Mouse (Mus musculus): Measurements from ENCODE around the gene Dnal1. TPM values are rescaled to one million over a fixed set of nuclear protein-coding genes. Genes with fewer than 3 reads are reported as not detected.
"Not testable (repeated sequence)": the region's sequence is repeated elsewhere in the genome, so short reads cannot be mapped to it uniquely, and the experiment has no call there.

Gene Dnal1
- total and polyA plus RNA-seq, 3 experiments: 1.3 to 1.7 TPM; not detected in 1

DNA sequence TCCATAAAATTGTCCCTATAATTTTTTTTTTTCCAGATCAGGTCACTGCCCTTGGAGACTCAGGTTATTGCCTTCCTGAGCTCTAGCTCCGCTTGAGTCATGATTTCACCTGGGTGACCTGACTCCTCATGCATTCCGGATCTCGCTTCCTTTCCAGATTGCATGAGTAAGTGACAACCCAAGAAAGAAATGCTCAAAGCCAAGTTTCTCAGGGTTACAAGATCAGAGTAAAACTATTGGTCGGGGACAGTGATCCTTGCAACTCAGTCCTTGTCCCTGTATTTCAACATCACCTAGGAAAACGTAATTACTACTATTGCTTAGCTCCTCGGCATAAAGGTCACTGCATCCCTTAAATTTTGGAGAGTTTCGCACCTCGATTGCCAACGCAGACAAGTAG is 45.2 kb upstream of the Dnal1 start, which contains the start of gene Acot5:
Acot5 (plus strand) TSS at position 340 of the 400 bp plus-strand sequence.
- no peaks in the 10 kb centered on the region for H3K79me2 ChIP-seq (ENCODE audit: control insufficient read depth, insufficient read depth, low read length, poor library complexity)
- no peaks in the 10 kb centered on the region for H3K4me1 ChIP-seq (ENCODE audit: control insufficient read depth in 1 of 2, insufficient read depth in 2 of 2, low read length in 2 of 2)
- no peak for TF ChIP-seq ZC3H11A (IDR thresholded peaks at IDR 0.05; ENCODE audit: low read depth, low read length)
- TF ChIP-seq GABPA (IDR thresholded peaks at IDR 0.05; ENCODE audit: low read depth, low read length): no peak
- TF ChIP-seq MAZ (IDR thresholded peaks at IDR 0.05; ENCODE audit: low read depth, low read length): no peak
- no peak for TF ChIP-seq USF2 (IDR thresholded peaks at IDR 0.05; ENCODE audit: borderline replicate concordance in 1 of 2, insufficient read depth in 1 of 2, low read depth in 1 of 2, low read length in 2 of 2)
- TF ChIP-seq TBP (IDR thresholded peaks at IDR 0.05; ENCODE audit: low read depth, low read length): no peak
- TF ChIP-seq JUND (IDR thresholded peaks at IDR 0.05; ENCODE audit: low read depth, low read length): no peak
- TF ChIP-seq USF1 (IDR thresholded peaks at IDR 0.05; ENCODE audit: low read depth, low read length): no peak
- no peak for TF ChIP-seq UBTF (IDR thresholded peaks at IDR 0.05; ENCODE audit: borderline replicate concordance, insufficient read depth, low read depth, low read length)
- no peak for TF ChIP-seq CHD2 (IDR thresholded peaks at IDR 0.05; ENCODE audit: low read length)
- TF ChIP-seq CTCF (IDR thresholded peaks at IDR 0.05 in 2 of 3, conservative IDR thresholded peaks at IDR 0.05 in 1 of 3; ENCODE audit: control insufficient read depth in 1 of 3, insufficient read depth in 1 of 3, low read depth in 2 of 3, low read length in 3 of 3, poor library complexity in 1 of 3, severe bottlenecking in 1 of 3): no peak
- no peak for TF ChIP-seq EP300 (IDR thresholded peaks at IDR 0.05; ENCODE audit: low read depth in 1 of 2, low read length in 2 of 2)
- no peaks in the 10 kb centered on the region for H3K9me3 ChIP-seq (replicated peaks; ENCODE audit: insufficient read depth, low read length)
- peaks cover 1 to 2% of the 10 kb centered on the region in 2 experiments; a peak in 2 of 4 replicates for H3K27me3 ChIP-seq (ENCODE audit: control insufficient read depth in 1 of 2, insufficient read depth in 2 of 2, low read length in 2 of 2)
- no peak within 1 kb of the TSS for H3K27ac ChIP-seq (ENCODE audit: control insufficient read depth, low read depth, low read length)
- H3K36me3 ChIP-seq (ENCODE audit: control insufficient read depth in 1 of 2, insufficient read depth in 2 of 2, low read length in 2 of 2): no peaks in the 10 kb centered on the region
- no peak within 1 kb of the TSS for H3K4me3 ChIP-seq (ENCODE audit: control insufficient read depth in 1 of 2, insufficient read depth in 1 of 2, low read depth in 2 of 2, low read length in 2 of 2)
- no peak within 1 kb of the TSS for H3K9ac ChIP-seq (ENCODE audit: control insufficient read depth, low read depth, low read length, poor library complexity, severe bottlenecking)
- no peak for DNase-seq (ENCODE audit: low read depth, low spot score)

- H3K9me3 ChIP-seq (replicated peaks; ENCODE audit: insufficient read depth, low read length); H3K79me2 ChIP-seq (ENCODE audit: control insufficient read depth, insufficient read depth, low read length, poor library complexity); H3K4me3 ChIP-seq (ENCODE audit: control insufficient read depth in 1 of 2, insufficient read depth in 1 of 2, low read depth in 2 of 2, low read length in 2 of 2); H3K27me3 ChIP-seq (ENCODE audit: control insufficient read depth in 1 of 2, insufficient read depth in 2 of 2, low read length in 2 of 2); DNase-seq (ENCODE audit: low read depth, low spot score); H3K27ac ChIP-seq (ENCODE audit: control insufficient read depth, low read depth, low read length); H3K36me3 ChIP-seq (ENCODE audit: control insufficient read depth in 1 of 2, insufficient read depth in 2 of 2, low read length in 2 of 2); H3K9ac ChIP-seq (ENCODE audit: control insufficient read depth, low read depth, low read length, poor library complexity, severe bottlenecking); H3K4me1 ChIP-seq (ENCODE audit: control insufficient read depth in 1 of 2, insufficient read depth in 2 of 2, low read length in 2 of 2): not testable (repeated sequence)
- 0 out of 4 replicates have a peak, but pooled peaks of 1 of the 2 experiments have one; percentile 23 for TF ChIP-seq POLR2A (IDR thresholded peaks at IDR 0.05; ENCODE audit: control insufficient read depth in 1 of 2, insufficient read depth in 1 of 2, low read depth in 1 of 2, low read length in 2 of 2, poor library complexity in 1 of 2)
Measured at GRCm38 (mm10) chr12:84069582-84069981, 44.6 kb upstream of the Dnal1 start.

GRCm38 (mm10) chr12:84071696-84072095 is 42.5 kb upstream of the Dnal1 start:
- Histone ChIP-seq H3K36me3 (ENCODE audit: control insufficient read depth in 1 of 2, insufficient read depth in 2 of 2, low read length in 2 of 2) (no peaks in the 10 kb centered on the region), H3K27ac (ENCODE audit: control insufficient read depth, low read depth, low read length) (no peak overlapping the region), H3K79me2 (ENCODE audit: control insufficient read depth, insufficient read depth, low read length, poor library complexity) (no peaks in the 10 kb centered on the region), H3K9me3 (replicated peaks; ENCODE audit: insufficient read depth, low read length) (no peaks in the 10 kb centered on the region), H3K4me1 (ENCODE audit: control insufficient read depth in 1 of 2, insufficient read depth in 2 of 2, low read length in 2 of 2) (no peaks in the 10 kb centered on the region), H3K4me3 (ENCODE audit: control insufficient read depth in 1 of 2, insufficient read depth in 1 of 2, low read depth in 2 of 2, low read length in 2 of 2) (no peak overlapping the region), H3K9ac (ENCODE audit: control insufficient read depth, low read depth, low read length, poor library complexity, severe bottlenecking) (no peak overlapping the region), H3K27me3 (ENCODE audit: control insufficient read depth in 1 of 2, insufficient read depth in 2 of 2, low read length in 2 of 2) (peaks cover 1 to 2% of the 10 kb centered on the region in 2 experiments; a peak in 2 of 4 replicates)
- TF ChIP-seq ZC3H11A (IDR thresholded peaks at IDR 0.05; ENCODE audit: low read depth, low read length): no peak
- TF ChIP-seq MXI1 (IDR thresholded peaks at IDR 0.05; ENCODE audit: low read depth, low read length): no peak
- TF ChIP-seq JUND (IDR thresholded peaks at IDR 0.05; ENCODE audit: low read depth, low read length): no peak
- TF ChIP-seq GATA1 (IDR thresholded peaks at IDR 0.05; ENCODE audit: low read depth, low read length): no peak
- no peak for TF ChIP-seq SMC3 (IDR thresholded peaks at IDR 0.05; ENCODE audit: low read depth, low read length)
- TF ChIP-seq CHD1 (IDR thresholded peaks at IDR 0.05; ENCODE audit: low read depth, low read length): no peak
- no peak for TF ChIP-seq GABPA (IDR thresholded peaks at IDR 0.05; ENCODE audit: low read depth, low read length)
- no peak for DNase-seq (ENCODE audit: low read depth, low spot score)
